Mouse (Mus musculus) G1E (cell line): Measurements from ENCODE around the gene Fam171b. TPM values are rescaled to one million over a fixed set of nuclear protein-coding genes. Genes with fewer than 3 reads are reported as not detected.

Source experiments
- ATAC-seq: 2 replicates; pipeline ENCODE4 v1.8.0; 2016; ENCODE audit warnings: mild to moderate bottlenecking; ENCODE audit not compliant: insufficient number of reproducible peaks, poor library complexity, low FRiP score, severe bottlenecking; ENCODE audit errors: extremely low read depth
- DNase-seq: peaks from one replicate; pipeline ENCODE4 v3.0.0; 2012; ENCODE audit warnings: low spot score
- H3K27me3 ChIP-seq: 2 replicates; pipeline ENCODE4 v1.6.1; 2012; ENCODE audit warnings: mild to moderate bottlenecking, low read length, inconsistent platforms; ENCODE audit not compliant: insufficient read depth
- H3K36me3 ChIP-seq: replicated peaks from 2 replicates; pipeline ENCODE3; 2012; ENCODE audit warnings: mild to moderate bottlenecking, inconsistent platforms
- H3K4me1 ChIP-seq: 2 replicates; pipeline ENCODE4 v1.6.1; 2012; ENCODE audit warnings: low read depth, low read length, inconsistent platforms, mixed read lengths; ENCODE audit not compliant: insufficient read depth
- H3K4me3 ChIP-seq: 2 replicates; pipeline ENCODE4 v1.5.1; 2012; ENCODE audit warnings: low read depth, mild to moderate bottlenecking, inconsistent platforms, low read length, moderate library complexity, mixed read lengths
- H3K9me3 ChIP-seq: replicated peaks from 2 replicates; pipeline ENCODE4 v1.6.1; 2012; ENCODE audit warnings: inconsistent platforms
- CTCF ChIP-seq: IDR thresholded peaks from 2 replicates; pipeline ENCODE4 v1.5.1; 2012; ENCODE audit warnings: low read depth, low read length, inconsistent platforms, mixed read lengths
- GATA1 ChIP-seq: IDR thresholded peaks from 2 replicates; pipeline ENCODE4 v1.6.1; 2012; ENCODE audit warnings: borderline replicate concordance, low read length, inconsistent platforms, mixed read lengths
- GATA2 ChIP-seq: IDR thresholded peaks from 2 replicates; pipeline ENCODE4 v1.6.1; 2012; ENCODE audit warnings: low read depth, low read length, inconsistent platforms, borderline replicate concordance
- POLR2AphosphoS5 ChIP-seq: IDR thresholded peaks from 2 replicates; pipeline ENCODE4 v1.6.1; 2012; ENCODE audit warnings: low read depth, low read length, inconsistent platforms; ENCODE audit not compliant: insufficient replicate concordance
- TAL1 ChIP-seq: conservative IDR thresholded peaks from 2 replicates; pipeline ENCODE4 v1.6.1; 2012; ENCODE audit warnings: low read depth, low read length, inconsistent platforms, mixed read lengths
- polyA plus RNA-seq: library from polyadenylated mRNA; stranded (reverse); fragments of >175 nt; gene quantifications from 2 replicates; pipeline ENCODE4 v1.2.3, GENCODE M21; 2012
- total RNA-seq, 2 experiments: library from RNA; stranded (forward) in 1 of 2; stranded (reverse) in 1 of 2; fragments of 200-1000 nt in 1 of 2; fragments of >200 nt in 1 of 2; fragmentation: Nextera tagmentation in 1 of 2; gene quantifications; 2 replicates each; pipeline ENCODE4 v1.2.3; 2014 to 2017

Fam171b gene
- total and polyA plus RNA-seq, 3 experiments = 1.0 TPM; not detected in 2

- no peak overlapping the region for H3K4me3 ChIP-seq
- peaks cover 62% of the 10 kb centered on the region for H3K36me3 ChIP-seq
- TF ChIP-seq TAL1 = no peak
- no peak for TF ChIP-seq POLR2AphosphoS5
- H3K27me3 ChIP-seq = no peaks in the 10 kb centered on the region
- ATAC-seq (no peak), DNase-seq (no peak)
- H3K4me1 ChIP-seq = no peaks in the 10 kb centered on the region
- no peaks in the 10 kb centered on the region for H3K9me3 ChIP-seq
Observed at GRCm38 (mm10) chr2:83791330-83792073, 20.9 kb upstream of the Fam171b start.

DNA sequence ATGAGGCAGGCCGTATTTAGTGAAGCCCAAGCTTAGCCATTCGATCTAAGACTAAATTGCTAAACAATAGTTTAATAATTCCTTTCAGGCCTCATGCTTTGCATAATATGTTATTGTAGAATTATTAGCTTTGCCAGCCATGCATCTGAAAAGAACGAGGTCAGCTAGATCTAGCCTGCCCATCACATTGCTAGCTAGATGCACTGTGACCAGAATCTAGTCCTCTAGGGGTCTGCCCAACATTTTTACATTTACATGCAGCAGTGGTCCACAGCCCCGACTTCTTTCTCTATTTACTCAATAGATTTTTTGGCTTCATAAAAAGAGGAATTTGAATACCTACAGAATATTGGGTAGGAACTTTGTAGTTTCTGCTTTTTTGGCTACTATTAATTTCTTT is 20.3 kb upstream of the Fam171b start:
- H3K36me3 ChIP-seq = peaks cover 68% of the 10 kb centered on the region
- no peaks in the 10 kb centered on the region for H3K9me3 ChIP-seq
- TF ChIP-seq POLR2AphosphoS5 (no peak), GATA2 (no peak), TAL1 (no peak), GATA1 (no peak), CTCF (no peak)
- ATAC-seq (no peak), DNase-seq (no peak)
- no peak overlapping the region for H3K4me3 ChIP-seq
- no peaks in the 10 kb centered on the region for H3K4me1 ChIP-seq
- no peaks in the 10 kb centered on the region for H3K27me3 ChIP-seq

DNA sequence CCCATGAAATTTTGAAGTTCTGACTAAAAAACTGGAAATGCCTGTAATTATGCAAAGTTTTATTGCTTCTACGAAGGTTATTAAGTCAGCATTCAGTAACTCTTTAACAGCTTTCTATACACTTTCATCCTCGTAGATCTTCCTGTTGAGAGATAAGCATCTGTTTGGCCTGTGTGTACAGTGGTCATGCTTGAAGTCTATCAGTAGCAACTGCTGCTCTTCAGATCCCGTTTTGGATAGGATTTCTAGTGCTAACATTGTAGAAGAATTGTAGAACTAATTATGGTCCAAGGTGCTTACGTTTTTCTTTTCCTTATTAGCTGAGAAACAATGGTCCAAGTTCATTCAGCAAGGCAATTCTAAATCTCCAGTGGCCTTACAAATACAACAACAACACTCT is 16.7 kb upstream of the Fam171b start:
- H3K36me3 ChIP-seq = peaks cover 79% of the 10 kb centered on the region
- TF ChIP-seq POLR2AphosphoS5 (no peak), CTCF (no peak), GATA1 (no peak), TAL1 (no peak), GATA2 (no peak)

GRCm38 (mm10) chr2:83797902-83798497 is 14.4 kb upstream of the Fam171b start:
- ATAC-seq = no peak
- no peak overlapping the region for H3K4me3 ChIP-seq
- H3K36me3 ChIP-seq = peaks cover 82% of the 10 kb centered on the region
- H3K9me3 ChIP-seq = no peaks in the 10 kb centered on the region
- no peaks in the 10 kb centered on the region for H3K27me3 ChIP-seq
- TF ChIP-seq GATA2 (no peak), CTCF (no peak), GATA1 (no peak), TAL1 (no peak), POLR2AphosphoS5 (no peak)
- DNase-seq = no peak
- no peaks in the 10 kb centered on the region for H3K4me1 ChIP-seq

More for the DNA sequence above, 16.7 kb upstream of the Fam171b start:
- ATAC-seq (peak; percentile 60), DNase-seq (no peak)
- no peaks in the 10 kb centered on the region for H3K27me3 ChIP-seq
- H3K9me3 ChIP-seq = no peaks in the 10 kb centered on the region
- H3K4me1 ChIP-seq = no peaks in the 10 kb centered on the region
- no peak overlapping the region for H3K4me3 ChIP-seq

DNA sequence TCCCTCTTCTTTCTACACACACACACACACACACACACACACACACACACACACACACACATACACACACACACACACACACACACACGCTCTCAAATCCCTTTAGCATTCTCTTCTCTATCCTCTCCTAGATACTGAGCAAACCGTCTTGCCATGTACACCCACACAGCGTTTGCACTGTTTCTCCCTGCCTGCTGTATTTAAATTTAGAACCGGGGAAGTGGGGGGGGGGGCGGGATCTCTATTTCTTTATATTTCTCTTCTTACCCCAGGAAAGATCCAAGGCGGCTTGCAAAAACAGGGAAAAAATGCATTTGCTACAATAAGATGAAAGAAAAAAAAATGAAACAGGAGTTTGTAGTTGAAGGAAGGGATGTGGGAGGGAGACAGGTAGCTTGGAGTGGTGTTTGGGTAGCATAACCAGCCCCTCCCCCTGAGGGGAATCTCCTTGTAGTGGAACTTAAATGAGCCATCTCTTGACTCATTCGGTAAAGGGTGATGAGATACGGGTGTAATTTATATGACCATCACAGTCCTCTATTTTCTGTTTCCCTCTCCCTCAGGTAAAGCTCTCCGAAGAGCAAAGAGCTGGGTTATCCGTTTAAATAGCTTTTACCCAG is 947 bp downstream of the Fam171b start:
- H3K4me3 ChIP-seq = no peak overlapping the region
- peaks cover 9% of the 10 kb centered on the region; the same call in 1 of the 2 replicates for H3K27me3 ChIP-seq
- H3K4me1 ChIP-seq = peaks cover 6% of the 10 kb centered on the region; the same call in 1 of the 2 replicates
- no peaks in the 10 kb centered on the region; the same call in 1 of the 2 replicates for H3K9me3 ChIP-seq
- DNase-seq (no peak), ATAC-seq (no peak)
- TF ChIP-seq GATA2 (no peak), GATA1 (no peak), CTCF (no peak), POLR2AphosphoS5 (no peak), TAL1 (no peak)
- H3K36me3 ChIP-seq = no peaks in the 10 kb centered on the region

- H3K4me1 ChIP-seq = peaks cover 6% of the 10 kb centered on the region; the same call in 1 of the 2 replicates
- no peaks in the 10 kb centered on the region for H3K36me3 ChIP-seq
- peaks cover 9% of the 10 kb centered on the region; the same call in 1 of the 2 replicates for H3K27me3 ChIP-seq
- TF ChIP-seq GATA2 = no peak
- TF ChIP-seq GATA1 = no peak
- no peak for TF ChIP-seq POLR2AphosphoS5
- TF ChIP-seq TAL1 = no peak
- ATAC-seq (no peak), DNase-seq (no peak)
- no peak overlapping the region for H3K4me3 ChIP-seq
- H3K9me3 ChIP-seq = no peaks in the 10 kb centered on the region; the same call in 1 of the 2 replicates
Observed at GRCm38 (mm10) chr2:83814009-83814408, 1.6 kb downstream of the Fam171b start.
